Mouse (Mus musculus): ENCODE data around the gene Pdcd2l. TPM values are rescaled to one million over a fixed set of nuclear protein-coding genes. Genes with fewer than 3 reads are reported as not detected.
A peak's percentile ranks its signal among the peaks of the same experiment; 100 is the strongest.

The Pdcd2l gene
- polyA plus RNA-seq, 1 experiment, result 32.1 TPM

DNA sequence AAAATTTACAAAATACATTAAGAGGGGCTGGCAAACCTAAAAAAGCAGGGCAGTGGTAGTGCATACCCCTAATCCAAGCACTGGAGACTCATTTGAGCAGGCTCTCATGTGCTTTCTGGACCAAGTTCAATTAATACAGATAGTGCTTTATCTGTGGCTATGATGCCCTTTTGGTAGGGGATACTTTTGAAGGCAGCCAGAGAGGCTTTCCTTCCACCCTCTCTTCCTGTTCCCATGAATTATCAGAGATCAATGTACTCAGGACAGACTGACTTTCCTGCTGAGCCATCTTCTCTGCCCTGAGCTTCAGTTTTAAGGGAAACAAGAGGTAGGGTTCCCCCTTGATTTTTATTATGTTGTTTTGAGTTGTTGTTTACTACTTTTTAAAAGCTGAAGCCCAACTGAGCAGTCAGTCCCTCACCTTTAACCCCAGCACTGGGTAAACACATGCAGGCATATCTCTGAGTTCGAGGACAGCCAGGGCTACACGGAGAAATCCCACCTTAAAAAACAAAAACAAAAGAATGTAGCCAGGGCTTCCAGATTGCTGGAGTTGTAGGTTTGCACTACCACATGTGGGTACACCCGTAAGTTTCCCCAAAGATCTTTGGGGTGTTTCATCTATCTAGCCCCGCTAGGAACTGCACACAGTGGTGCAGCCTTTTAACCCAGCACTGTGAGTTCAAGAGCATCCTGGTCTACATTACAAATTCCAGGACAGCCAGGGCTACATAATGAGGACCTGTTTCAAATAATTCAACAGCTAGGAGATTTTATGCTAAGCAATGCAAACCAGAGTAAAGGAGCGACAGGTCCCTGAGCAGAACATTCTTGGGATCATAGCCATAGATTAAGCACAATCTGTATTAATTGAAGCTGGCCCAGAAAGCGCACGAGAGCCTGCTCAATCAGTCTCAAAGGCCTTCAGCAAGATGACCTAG, 36.6 kb upstream of the Pdcd2l start:
- peak overlapping the region; percentile 90 for H3K27ac ChIP-seq (ENCODE audit: control insufficient read depth, insufficient read depth, low read depth, low read length)
- no peaks in the 10 kb centered on the region for H3K36me3 ChIP-seq (ENCODE audit: control insufficient read depth, insufficient read depth, low read length)
- no peak for TF ChIP-seq CTCF (IDR thresholded peaks at IDR 0.05; ENCODE audit: control insufficient read depth, insufficient read depth, insufficient replicate concordance, low read depth, low read length)
- TF ChIP-seq POLR2A (IDR thresholded peaks at IDR 0.05; ENCODE audit: control insufficient read depth, low read depth, low read length), result no peak
- peak overlapping the region; percentile 81 for H3K4me3 ChIP-seq (ENCODE audit: control insufficient read depth, low read depth, low read length)
- peaks cover 15% of the 10 kb centered on the region for H3K4me1 ChIP-seq (ENCODE audit: control insufficient read depth, insufficient read depth, low read length)
- no peaks in the 10 kb centered on the region for H3K27me3 ChIP-seq (ENCODE audit: control insufficient read depth, insufficient read depth, low read length)

DNA sequence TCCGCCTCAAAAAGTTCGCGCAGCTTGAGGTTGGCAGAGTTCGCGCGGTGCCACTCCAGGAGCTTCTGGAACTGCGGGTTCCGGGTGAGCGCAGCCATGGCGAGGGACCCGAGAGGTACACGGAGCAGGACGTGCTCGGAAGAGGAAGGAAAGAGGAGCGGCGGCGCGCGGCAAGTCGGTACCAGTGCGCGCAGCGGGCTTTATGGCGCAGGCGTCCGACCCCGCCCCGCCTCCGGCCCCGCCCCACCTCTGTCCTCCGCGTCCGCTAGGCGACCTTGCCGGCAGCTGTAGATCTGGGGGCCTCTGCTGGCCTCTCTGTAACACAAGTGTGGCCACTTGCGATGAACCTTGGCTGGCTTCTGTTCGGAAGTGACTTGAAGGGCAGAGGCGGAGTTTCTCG, 33.7 kb upstream of the Pdcd2l start, which contains the start of gene Gpi1:
TSS of gene Gpi1 (minus strand) at position 221 of the 400 bp plus-strand sequence.
- Histone ChIP-seq H3K27me3 (ENCODE audit: control insufficient read depth, insufficient read depth, low read length) (no peaks in the 10 kb centered on the region), H3K4me3 (ENCODE audit: control insufficient read depth, low read depth, low read length) (peak within 1 kb of the TSS; percentile 95), H3K36me3 (ENCODE audit: control insufficient read depth, insufficient read depth, low read length) (no peaks in the 10 kb centered on the region), H3K4me1 (ENCODE audit: control insufficient read depth, insufficient read depth, low read length) (peaks cover 15% of the 10 kb centered on the region), H3K27ac (ENCODE audit: control insufficient read depth, insufficient read depth, low read depth, low read length) (peak within 1 kb of the TSS; percentile 65)
- TF ChIP-seq CTCF (IDR thresholded peaks at IDR 0.05; ENCODE audit: control insufficient read depth, insufficient read depth, insufficient replicate concordance, low read depth, low read length) (no peak), POLR2A (IDR thresholded peaks at IDR 0.05; ENCODE audit: control insufficient read depth, low read depth, low read length) (peak; percentile 84)

DNA sequence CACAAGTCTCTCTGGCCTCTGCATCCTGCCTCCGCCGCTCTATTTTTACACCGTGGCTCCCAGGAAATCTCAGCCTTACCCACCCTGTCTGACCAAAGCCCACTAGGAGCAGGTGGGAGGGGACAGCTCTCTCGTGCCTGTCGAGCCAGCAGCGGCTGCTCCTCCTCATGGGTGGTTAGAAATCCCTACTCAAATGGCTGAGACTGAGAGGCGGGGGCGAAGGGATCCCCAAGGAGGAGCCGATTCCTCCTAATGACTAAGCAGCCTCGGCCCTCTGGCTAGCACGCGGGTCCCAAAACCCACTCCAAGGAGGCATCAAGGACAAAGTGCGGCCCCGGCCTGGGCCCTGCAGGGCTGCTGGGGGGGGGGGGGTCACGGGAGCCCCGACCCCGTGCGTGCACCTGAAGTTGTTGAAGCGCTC, 33.2 kb upstream of the Pdcd2l start:
- H3K27ac ChIP-seq (ENCODE audit: control insufficient read depth, insufficient read depth, low read depth, low read length), result peak overlapping the region; percentile 65
- H3K4me3 ChIP-seq (ENCODE audit: control insufficient read depth, low read depth, low read length), result peak overlapping the region; percentile 95

DNA sequence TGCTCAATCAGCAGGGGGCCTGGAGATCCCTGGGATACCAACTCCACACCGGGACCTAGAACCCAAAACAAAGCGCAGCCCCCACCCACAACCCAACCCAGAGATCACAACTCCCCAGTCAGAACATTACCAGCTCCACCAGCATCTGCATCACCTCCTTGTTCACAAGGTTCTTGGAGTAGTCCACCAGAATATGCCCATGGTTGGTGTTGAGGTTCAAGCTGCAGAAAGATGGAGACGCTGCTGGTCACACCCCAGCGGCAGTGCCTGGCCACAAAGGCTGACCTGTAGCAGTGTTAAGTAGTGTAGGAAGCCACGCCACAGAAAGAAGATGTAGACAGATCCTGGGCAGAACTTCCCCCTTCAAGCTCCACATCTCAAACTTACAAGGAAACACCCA, 32.7 kb upstream of the Pdcd2l start:
- TF ChIP-seq POLR2A (IDR thresholded peaks at IDR 0.05; ENCODE audit: control insufficient read depth, low read depth, low read length) (no peak), CTCF (IDR thresholded peaks at IDR 0.05; ENCODE audit: control insufficient read depth, insufficient read depth, insufficient replicate concordance, low read depth, low read length) (no peak)
- Histone ChIP-seq H3K36me3 (ENCODE audit: control insufficient read depth, insufficient read depth, low read length) (no peaks in the 10 kb centered on the region), H3K27me3 (ENCODE audit: control insufficient read depth, insufficient read depth, low read length) (no peaks in the 10 kb centered on the region), H3K4me3 (ENCODE audit: control insufficient read depth, low read depth, low read length) (peak overlapping the region; percentile 95), H3K4me1 (ENCODE audit: control insufficient read depth, insufficient read depth, low read length) (peaks cover 9% of the 10 kb centered on the region), H3K27ac (ENCODE audit: control insufficient read depth, insufficient read depth, low read depth, low read length) (no peak overlapping the region; the same call in 1 of the 2 replicates)

More for the DNA sequence above, 33.2 kb upstream of the Pdcd2l start:
- Histone ChIP-seq H3K4me1 (ENCODE audit: control insufficient read depth, insufficient read depth, low read length) (peaks cover 12% of the 10 kb centered on the region), H3K36me3 (ENCODE audit: control insufficient read depth, insufficient read depth, low read length) (no peaks in the 10 kb centered on the region), H3K27me3 (ENCODE audit: control insufficient read depth, insufficient read depth, low read length) (no peaks in the 10 kb centered on the region)
- TF ChIP-seq POLR2A (IDR thresholded peaks at IDR 0.05; ENCODE audit: control insufficient read depth, low read depth, low read length), result no peak
- no peak for TF ChIP-seq CTCF (IDR thresholded peaks at IDR 0.05; ENCODE audit: control insufficient read depth, insufficient read depth, insufficient replicate concordance, low read depth, low read length)

DNA sequence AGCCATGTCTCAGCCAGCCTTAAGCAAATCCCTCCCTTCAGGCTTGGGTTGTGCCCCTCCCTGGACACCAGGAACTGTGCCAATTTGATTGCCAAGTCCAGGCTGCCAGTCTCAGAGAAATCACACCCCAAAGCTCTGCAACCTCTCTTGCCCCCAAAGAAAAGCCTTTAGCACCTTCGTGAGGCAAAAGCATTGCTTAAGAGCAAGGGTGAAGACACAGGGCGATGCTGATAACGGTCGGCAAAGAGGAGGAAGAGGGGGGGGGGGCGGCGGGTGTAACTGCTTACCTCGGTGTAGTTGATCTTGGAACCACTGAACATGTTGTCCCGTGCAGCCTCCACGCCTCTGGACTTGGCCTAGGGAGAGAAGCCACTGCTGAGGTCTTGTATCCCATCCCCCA, 32.2 kb upstream of the Pdcd2l start:
- Histone ChIP-seq H3K4me3 (ENCODE audit: control insufficient read depth, low read depth, low read length) (peak overlapping the region; percentile 81), H3K27ac (ENCODE audit: control insufficient read depth, insufficient read depth, low read depth, low read length) (no peak overlapping the region), H3K4me1 (ENCODE audit: control insufficient read depth, insufficient read depth, low read length) (peaks cover 6% of the 10 kb centered on the region), H3K36me3 (ENCODE audit: control insufficient read depth, insufficient read depth, low read length) (no peaks in the 10 kb centered on the region), H3K27me3 (ENCODE audit: control insufficient read depth, insufficient read depth, low read length) (no peaks in the 10 kb centered on the region)
- TF ChIP-seq CTCF (IDR thresholded peaks at IDR 0.05; ENCODE audit: control insufficient read depth, insufficient read depth, insufficient replicate concordance, low read depth, low read length) (no peak), POLR2A (IDR thresholded peaks at IDR 0.05; ENCODE audit: control insufficient read depth, low read depth, low read length) (no peak)

DNA sequence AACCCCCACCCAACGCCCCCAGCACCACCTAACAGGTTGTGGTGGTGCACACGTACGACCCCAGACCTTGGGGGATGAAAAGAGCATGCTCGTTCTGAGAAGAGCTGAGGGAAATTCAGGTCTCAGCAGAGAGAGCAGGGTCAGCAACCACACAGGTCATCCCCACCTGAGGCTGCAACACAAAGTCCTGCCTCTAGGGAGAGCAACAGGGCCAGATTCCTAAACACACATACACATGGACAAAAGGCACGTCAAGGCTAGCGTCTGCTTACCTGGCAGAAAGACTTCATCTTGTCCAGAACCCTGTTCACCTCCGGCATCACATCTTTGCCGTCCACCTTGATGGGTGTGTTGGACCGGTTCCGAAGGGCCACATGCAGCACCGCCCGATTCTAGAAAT, 30.4 kb upstream of the Pdcd2l start:
- Histone ChIP-seq H3K27me3 (ENCODE audit: control insufficient read depth, insufficient read depth, low read length) (no peaks in the 10 kb centered on the region), H3K4me1 (ENCODE audit: control insufficient read depth, insufficient read depth, low read length) (peaks cover 6% of the 10 kb centered on the region), H3K27ac (ENCODE audit: control insufficient read depth, insufficient read depth, low read depth, low read length) (no peak overlapping the region), H3K4me3 (ENCODE audit: control insufficient read depth, low read depth, low read length) (peak overlapping the region; percentile 63), H3K36me3 (ENCODE audit: control insufficient read depth, insufficient read depth, low read length) (no peaks in the 10 kb centered on the region)
- TF ChIP-seq CTCF (IDR thresholded peaks at IDR 0.05; ENCODE audit: control insufficient read depth, insufficient read depth, insufficient replicate concordance, low read depth, low read length), result no peak; the same call in 1 of the 2 replicates
- no peak for TF ChIP-seq POLR2A (IDR thresholded peaks at IDR 0.05; ENCODE audit: control insufficient read depth, low read depth, low read length)

DNA sequence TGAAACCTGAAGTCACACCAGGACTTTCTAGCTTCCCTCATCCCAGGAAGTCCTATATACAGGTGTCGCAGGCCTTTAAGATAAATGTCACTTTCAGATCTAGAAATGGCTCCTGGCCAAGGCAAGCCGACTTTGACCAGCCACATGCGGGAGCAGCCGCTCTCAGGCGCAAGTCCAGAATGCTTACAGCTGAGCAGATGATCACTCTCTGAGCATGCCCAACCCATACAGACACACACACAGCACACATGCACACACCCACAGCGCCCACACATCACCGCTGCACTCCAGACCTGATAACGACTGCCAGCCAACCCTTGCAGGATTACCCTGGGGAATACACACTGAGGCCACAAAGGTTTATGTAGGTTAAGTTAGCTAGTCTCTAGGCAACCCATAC, 29.6 kb upstream of the Pdcd2l start:
- H3K4me3 ChIP-seq (ENCODE audit: control insufficient read depth, low read depth, low read length), result no peak overlapping the region
- TF ChIP-seq CTCF (IDR thresholded peaks at IDR 0.05; ENCODE audit: control insufficient read depth, insufficient read depth, insufficient replicate concordance, low read depth, low read length), result no peak
- TF ChIP-seq POLR2A (IDR thresholded peaks at IDR 0.05; ENCODE audit: control insufficient read depth, low read depth, low read length), result no peak
- H3K27ac ChIP-seq (ENCODE audit: control insufficient read depth, insufficient read depth, low read depth, low read length), result no peak overlapping the region
- H3K36me3 ChIP-seq (ENCODE audit: control insufficient read depth, insufficient read depth, low read length), result no peaks in the 10 kb centered on the region
- no peaks in the 10 kb centered on the region for H3K27me3 ChIP-seq (ENCODE audit: control insufficient read depth, insufficient read depth, low read length)
- H3K4me1 ChIP-seq (ENCODE audit: control insufficient read depth, insufficient read depth, low read length), result peaks cover 6% of the 10 kb centered on the region
